Mouse (Mus musculus): ENCODE data around the gene Trim6. TPM values are rescaled to one million over a fixed set of nuclear protein-coding genes. Genes with fewer than 3 reads are reported as not detected.

Gene Trim6
- not detected for polyA plus RNA-seq (2015; fragmentation: Illumina TruSeq; extraction: RNeasy Lipid Tissue Mini Kit (QIAGEN cat#74804); ENCODE audit: insufficient read depth, low read depth, low replicate concordance)

GRCm38 (mm10) chr7:104218701-104219569 lies at the start of gene Trim6:
Gene Trim6 (plus strand): TSS chr7:104218793.

GRCm38 (mm10) chr7:104183292-104183691 lies 35.3 kb upstream of the Trim6 start, which contains the start of gene Olfr648:
Gene Olfr648 (minus strand): TSS chr7:104183392.

GRCm38 (mm10) chr7:104195885-104196284 lies 22.7 kb upstream of the Trim6 start, which contains the start of gene Olfr649:
Gene Olfr649 (minus strand): TSS chr7:104195985.

DNA sequence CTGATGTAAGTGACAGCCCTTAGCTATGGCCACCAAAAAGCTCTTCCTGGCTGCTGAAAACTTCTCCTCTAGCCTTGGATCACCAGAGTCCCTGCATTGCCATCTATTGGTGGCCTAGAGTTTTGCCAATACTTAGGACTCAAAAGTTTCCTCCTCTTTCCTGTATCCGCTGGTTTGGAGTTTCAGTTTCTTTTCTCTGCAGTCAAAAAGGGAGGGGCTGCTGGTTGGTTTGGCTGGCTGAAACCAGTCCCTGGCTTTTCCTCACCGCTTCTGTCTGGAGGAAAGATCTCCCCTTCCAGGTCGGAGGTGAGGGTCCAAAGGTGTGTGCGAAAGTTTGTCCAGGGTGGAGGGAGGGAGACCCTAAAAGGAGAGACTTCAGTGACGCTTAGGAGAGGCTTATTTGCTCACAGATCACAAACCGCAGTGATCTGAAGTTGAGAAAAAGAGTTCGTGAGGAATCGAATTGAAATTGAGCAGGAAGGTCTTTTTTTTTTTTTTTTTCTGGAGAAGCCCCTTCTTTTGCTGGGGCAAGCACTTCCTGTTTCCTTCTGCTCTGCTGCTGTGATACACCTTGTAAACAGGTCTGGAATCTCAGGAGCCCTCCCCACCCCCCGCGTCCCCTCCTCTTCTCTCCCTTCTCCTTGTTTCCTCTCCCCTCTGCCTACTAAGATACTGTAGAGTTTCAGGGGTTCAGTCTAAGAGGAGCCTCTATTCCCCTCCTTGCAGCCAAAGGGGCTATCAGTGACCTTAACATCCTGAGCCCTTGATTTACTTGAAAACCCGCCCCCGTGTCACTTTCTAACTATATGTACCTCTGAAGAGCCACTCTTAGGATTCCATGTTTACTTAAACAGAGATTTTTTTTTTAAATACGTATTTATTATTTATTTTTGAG lies 25.9 kb downstream of the Trim6 start, which contains the start of gene Trim34a:
Gene Trim34a, plus strand, starts transcription at position 171 of the 895 bp plus-strand sequence.

Other genes starting within 250 kb of the Trim6 start
- not detected for gene Olfr635, start 247.6 kb upstream of the Trim6 start, polyA plus RNA-seq (2015; fragmentation: Illumina TruSeq; extraction: RNeasy Lipid Tissue Mini Kit (QIAGEN cat#74804); ENCODE audit: insufficient read depth, low read depth, low replicate concordance)
- not detected for gene Olfr638, start 220.0 kb upstream of the Trim6 start, polyA plus RNA-seq (2015; fragmentation: Illumina TruSeq; extraction: RNeasy Lipid Tissue Mini Kit (QIAGEN cat#74804); ENCODE audit: insufficient read depth, low read depth, low replicate concordance)
- not detected for gene Olfr639, start 201.5 kb upstream of the Trim6 start, polyA plus RNA-seq (2015; fragmentation: Illumina TruSeq; extraction: RNeasy Lipid Tissue Mini Kit (QIAGEN cat#74804); ENCODE audit: insufficient read depth, low read depth, low replicate concordance)
- not detected for gene Olfr640, start 193.2 kb upstream of the Trim6 start, polyA plus RNA-seq (2015; fragmentation: Illumina TruSeq; extraction: RNeasy Lipid Tissue Mini Kit (QIAGEN cat#74804); ENCODE audit: insufficient read depth, low read depth, low replicate concordance)
- gene Olfr641, start 183.3 kb upstream of the Trim6 start, polyA plus RNA-seq (2015; fragmentation: Illumina TruSeq; extraction: RNeasy Lipid Tissue Mini Kit (QIAGEN cat#74804); ENCODE audit: insufficient read depth, low read depth, low replicate concordance): not detected
- not detected for gene Olfr642, start 166.1 kb upstream of the Trim6 start, polyA plus RNA-seq (2015; fragmentation: Illumina TruSeq; extraction: RNeasy Lipid Tissue Mini Kit (QIAGEN cat#74804); ENCODE audit: insufficient read depth, low read depth, low replicate concordance)
- not detected for gene 4930516K23Rik, start 157.3 kb upstream of the Trim6 start, polyA plus RNA-seq (2015; fragmentation: Illumina TruSeq; extraction: RNeasy Lipid Tissue Mini Kit (QIAGEN cat#74804); ENCODE audit: insufficient read depth, low read depth, low replicate concordance)
- not detected for gene Olfr644, start 146.9 kb upstream of the Trim6 start, polyA plus RNA-seq (2015; fragmentation: Illumina TruSeq; extraction: RNeasy Lipid Tissue Mini Kit (QIAGEN cat#74804); ENCODE audit: insufficient read depth, low read depth, low replicate concordance)
- not detected for gene Olfr645, start 133.3 kb upstream of the Trim6 start, polyA plus RNA-seq (2015; fragmentation: Illumina TruSeq; extraction: RNeasy Lipid Tissue Mini Kit (QIAGEN cat#74804); ENCODE audit: insufficient read depth, low read depth, low replicate concordance)
- gene Olfr646, start 113.9 kb upstream of the Trim6 start, polyA plus RNA-seq (2015; fragmentation: Illumina TruSeq; extraction: RNeasy Lipid Tissue Mini Kit (QIAGEN cat#74804); ENCODE audit: insufficient read depth, low read depth, low replicate concordance): not detected
- not detected for gene Ubqln5, start 89.0 kb upstream of the Trim6 start, polyA plus RNA-seq (2015; fragmentation: Illumina TruSeq; extraction: RNeasy Lipid Tissue Mini Kit (QIAGEN cat#74804); ENCODE audit: insufficient read depth, low read depth, low replicate concordance)
- gene Olfr643, start 81.4 kb upstream of the Trim6 start, polyA plus RNA-seq (2015; fragmentation: Illumina TruSeq; extraction: RNeasy Lipid Tissue Mini Kit (QIAGEN cat#74804); ENCODE audit: insufficient read depth, low read depth, low replicate concordance): not detected
- not detected for gene Ubqln3, start 75.5 kb upstream of the Trim6 start, polyA plus RNA-seq (2015; fragmentation: Illumina TruSeq; extraction: RNeasy Lipid Tissue Mini Kit (QIAGEN cat#74804); ENCODE audit: insufficient read depth, low read depth, low replicate concordance)
- gene Ubqlnl, start 68.2 kb upstream of the Trim6 start, polyA plus RNA-seq (2015; fragmentation: Illumina TruSeq; extraction: RNeasy Lipid Tissue Mini Kit (QIAGEN cat#74804); ENCODE audit: insufficient read depth, low read depth, low replicate concordance): not detected
- not detected for gene Olfm5, start 54.0 kb upstream of the Trim6 start, polyA plus RNA-seq (2015; fragmentation: Illumina TruSeq; extraction: RNeasy Lipid Tissue Mini Kit (QIAGEN cat#74804); ENCODE audit: insufficient read depth, low read depth, low replicate concordance)
- gene Olfr648, start 35.4 kb upstream of the Trim6 start, polyA plus RNA-seq (2015; fragmentation: Illumina TruSeq; extraction: RNeasy Lipid Tissue Mini Kit (QIAGEN cat#74804); ENCODE audit: insufficient read depth, low read depth, low replicate concordance): 0.28 TPM
- gene Olfr649, start 22.8 kb upstream of the Trim6 start, polyA plus RNA-seq (2015; fragmentation: Illumina TruSeq; extraction: RNeasy Lipid Tissue Mini Kit (QIAGEN cat#74804); ENCODE audit: insufficient read depth, low read depth, low replicate concordance): not detected
- gene Trim34a, start 25.7 kb downstream of the Trim6 start, polyA plus RNA-seq (2015; fragmentation: Illumina TruSeq; extraction: RNeasy Lipid Tissue Mini Kit (QIAGEN cat#74804); ENCODE audit: insufficient read depth, low read depth, low replicate concordance): 2.8 TPM
- gene Trim5, start 69.3 kb downstream of the Trim6 start, polyA plus RNA-seq (2015; fragmentation: Illumina TruSeq; extraction: RNeasy Lipid Tissue Mini Kit (QIAGEN cat#74804); ENCODE audit: insufficient read depth, low read depth, low replicate concordance): 0.42 TPM
- 10.1 TPM for gene Trim12a, start 96.7 kb downstream of the Trim6 start, polyA plus RNA-seq (2015; fragmentation: Illumina TruSeq; extraction: RNeasy Lipid Tissue Mini Kit (QIAGEN cat#74804); ENCODE audit: insufficient read depth, low read depth, low replicate concordance)
- not detected for gene Trim34b, start 110.7 kb downstream of the Trim6 start, polyA plus RNA-seq (2015; fragmentation: Illumina TruSeq; extraction: RNeasy Lipid Tissue Mini Kit (QIAGEN cat#74804); ENCODE audit: insufficient read depth, low read depth, low replicate concordance)
- 2.9 TPM for gene Trim12c, start 134.6 kb downstream of the Trim6 start, polyA plus RNA-seq (2015; fragmentation: Illumina TruSeq; extraction: RNeasy Lipid Tissue Mini Kit (QIAGEN cat#74804); ENCODE audit: insufficient read depth, low read depth, low replicate concordance)
- gene Trim30b, start 151.1 kb downstream of the Trim6 start, polyA plus RNA-seq (2015; fragmentation: Illumina TruSeq; extraction: RNeasy Lipid Tissue Mini Kit (QIAGEN cat#74804); ENCODE audit: insufficient read depth, low read depth, low replicate concordance): not detected
- gene Trim30c, start 182.0 kb downstream of the Trim6 start, polyA plus RNA-seq (2015; fragmentation: Illumina TruSeq; extraction: RNeasy Lipid Tissue Mini Kit (QIAGEN cat#74804); ENCODE audit: insufficient read depth, low read depth, low replicate concordance): not detected
- gene Trim30a, start 246.4 kb downstream of the Trim6 start, polyA plus RNA-seq (2015; fragmentation: Illumina TruSeq; extraction: RNeasy Lipid Tissue Mini Kit (QIAGEN cat#74804); ENCODE audit: insufficient read depth, low read depth, low replicate concordance): 3.2 TPM